22 mouse cellular contexts compared by ENCODE assay signal in genomic region chr16:76521142-76521541, GRCm38 (mm10).
DNase-seq lines count a peak whose midpoint lies in the region; ATAC-seq lines count a peak whose summit lies in the region.
"Had no signal": no experiment of that assay in that cellular context is flagged by ENCODE, and none has a peak within 500 bp of the region (broad histone marks: within the 10 kb centered on the region; RNA-seq: fewer than 3 reads in every experiment).

No protein-coding gene starts in this region.

- H3K4me1 ChIP-seq in midbrain, embryonic 11.5 days (ENCODE audit: control insufficient read depth, insufficient read depth, low read length), result no peaks in the 10 kb centered on the region
- H3K4me1 ChIP-seq in midbrain, embryonic 14.5 days (ENCODE audit: control insufficient read depth, insufficient read depth, low read length), result no peaks in the 10 kb centered on the region
- H3K4me1 ChIP-seq: embryonic facial prominence, embryonic 15.5 days; forebrain, embryonic 12.5 days had no signal

- no peak for ATAC-seq in midbrain, embryonic 11.5 days (ENCODE audit: low FRiP score)
- ATAC-seq in midbrain, embryonic 14.5 days (ENCODE audit: low FRiP score, low TSS enrichment), result no peak
- ATAC-seq in granulocyte monocyte progenitor cell, adult 5-6 weeks (replicated peaks; ENCODE audit: poor library complexity, severe bottlenecking), result peak; percentile 48
- 0 out of 2 replicates have a peak, but pooled peaks have one; percentile 17 for ATAC-seq in megakaryocyte progenitor cell, adult 5-6 weeks (replicated peaks; ENCODE audit: poor library complexity)
- ATAC-seq: forebrain, embryonic 14.5 days; forebrain, embryonic 16.5 days had no signal

- no peaks in the 10 kb centered on the region for H3K36me3 ChIP-seq in midbrain, embryonic 11.5 days (ENCODE audit: control insufficient read depth, insufficient read depth, low read length)
- H3K36me3 ChIP-seq in midbrain, embryonic 14.5 days (ENCODE audit: control insufficient read depth, insufficient read depth, low read length), result no peaks in the 10 kb centered on the region
- H3K36me3 ChIP-seq: embryonic facial prominence, embryonic 13.5 days; embryonic facial prominence, embryonic 15.5 days; forebrain, embryonic 10.5 days; forebrain, embryonic 12.5 days had no signal

- peak; percentile 51 for DNase-seq in midbrain, embryonic 11.5 days (ENCODE audit: low spot score, missing footprints)
- no peak for DNase-seq in midbrain, embryonic 14.5 days
- DNase-seq in layer of hippocampus, postnatal 25 days (ENCODE audit: extremely low spot score in 1 of 2, low spot score in 1 of 2), result no peak
- DNase-seq: adrenal gland, adult 2 months; adrenal gland, postnatal 10 days; adrenal gland, postnatal 25 days; cerebellum, adult 11 months; cerebellum, adult 18-20 months; cerebellum, adult 8-10 months; cerebellum, adult 9-11 months; cerebellum, postnatal 14 days; cerebellum, postnatal 36 days; embryo, embryonic 11 days had no signal

- 92% methylated on average over 6 of the region's 6 CpGs for WGBS in midbrain, embryonic 11.5 days
- 95% methylated on average over 6 of the region's 6 CpGs for WGBS in midbrain, embryonic 14.5 days

- H3K4me2 ChIP-seq in midbrain, embryonic 11.5 days, result no peak overlapping the region
- H3K4me2 ChIP-seq in midbrain, embryonic 14.5 days (ENCODE audit: low read length), result no peak overlapping the region
- H3K4me2 ChIP-seq: embryonic facial prominence, embryonic 13.5 days; embryonic facial prominence, embryonic 15.5 days; forebrain, embryonic 12.5 days had no signal

- no peak overlapping the region for H3K4me3 ChIP-seq in midbrain, embryonic 11.5 days (ENCODE audit: low read depth, low read length)
- no peak overlapping the region for H3K4me3 ChIP-seq in midbrain, embryonic 14.5 days (replicated peaks; ENCODE audit: low read depth, low read length)
- H3K4me3 ChIP-seq: embryonic facial prominence, embryonic 13.5 days; embryonic facial prominence, embryonic 15.5 days; erythroblast, embryonic 14.5 days; forebrain, embryonic 10.5 days; forebrain, embryonic 12.5 days had no signal

- H3K9me3 ChIP-seq in midbrain, embryonic 11.5 days (ENCODE audit: control insufficient read depth, low read length), result no peaks in the 10 kb centered on the region
- no peaks in the 10 kb centered on the region for H3K9me3 ChIP-seq in midbrain, embryonic 14.5 days (ENCODE audit: control insufficient read depth, low read length)
- H3K9me3 ChIP-seq: embryonic facial prominence, embryonic 13.5 days; embryonic facial prominence, embryonic 15.5 days; forebrain, embryonic 10.5 days; forebrain, embryonic 12.5 days had no signal

- no peaks in the 10 kb centered on the region for H3K27me3 ChIP-seq in midbrain, embryonic 11.5 days (ENCODE audit: control insufficient read depth, insufficient read depth, low read length)
- H3K27me3 ChIP-seq in midbrain, embryonic 14.5 days (ENCODE audit: control insufficient read depth, insufficient read depth, low read length), result no peaks in the 10 kb centered on the region
- H3K27me3 ChIP-seq: embryonic facial prominence, embryonic 13.5 days; embryonic facial prominence, embryonic 15.5 days; forebrain, embryonic 12.5 days had no signal

- no peak overlapping the region for H3K9ac ChIP-seq in midbrain, embryonic 11.5 days (ENCODE audit: low read length)
- H3K9ac ChIP-seq in midbrain, embryonic 14.5 days (replicated peaks; ENCODE audit: low read length), result no peak overlapping the region
- H3K9ac ChIP-seq: embryonic facial prominence, embryonic 13.5 days; embryonic facial prominence, embryonic 15.5 days; forebrain, embryonic 12.5 days had no signal

- no peak overlapping the region for H3K27ac ChIP-seq in midbrain, embryonic 11.5 days (ENCODE audit: low read depth, low read length)
- no peak overlapping the region for H3K27ac ChIP-seq in midbrain, embryonic 14.5 days (replicated peaks; ENCODE audit: low read depth, low read length)
- H3K27ac ChIP-seq: embryonic facial prominence, embryonic 13.5 days; embryonic facial prominence, embryonic 15.5 days; forebrain, embryonic 10.5 days; forebrain, embryonic 12.5 days had no signal

Comparison
In these comparisons a context has a peak if more than half of its experiments do, and no peak if none do; other contexts are left out.
1. ATAC-seq: peak in granulocyte monocyte progenitor cell, adult 5-6 weeks (single experiment) and megakaryocyte progenitor cell, adult 5-6 weeks (single experiment); none in midbrain, embryonic 11.5 days (single experiment) and midbrain, embryonic 14.5 days (single experiment).